Mouse (Mus musculus): Measurements from ENCODE around the gene Aldh8a1. TPM values are rescaled to one million over a fixed set of nuclear protein-coding genes. Genes with fewer than 3 reads are reported as not detected.

Aldh8a1 gene
- 0.13 TPM in 1 of 2 replicates, not detected in the other for polyA plus RNA-seq (2014; fragmentation: Nextera tagmentation; extraction: Ambion mirVana)

- H3K27ac ChIP-seq (ENCODE audit: low read length), result no peak within 1 kb of the TSS
- no peak for ATAC-seq (ENCODE audit: insufficient number of reproducible peaks, insufficient read depth, low FRiP score, low read depth)
- no peaks in the 10 kb centered on the region for H3K27me3 ChIP-seq (ENCODE audit: control insufficient read depth, insufficient read depth, low read length)
- no peak within 1 kb of the TSS for H3K4me3 ChIP-seq (ENCODE audit: low read depth, low read length)
- 79% methylated on average over 13 of the region's 13 CpGs for WGBS
- H3K9me3 ChIP-seq (ENCODE audit: control insufficient read depth, low read depth, low read length), result no peaks in the 10 kb centered on the region
- H3K4me2 ChIP-seq (replicated peaks; ENCODE audit: low read depth, low read length), result no peak within 1 kb of the TSS
- no peak within 1 kb of the TSS for H3K9ac ChIP-seq (replicated peaks; ENCODE audit: low read depth, low read length)
- H3K4me1 ChIP-seq (ENCODE audit: control insufficient read depth, insufficient read depth, low read length), result no peaks in the 10 kb centered on the region
- no peaks in the 10 kb centered on the region for H3K36me3 ChIP-seq (ENCODE audit: control insufficient read depth, insufficient read depth, low read length)
Measured at GRCm38 (mm10) chr10:21376682-21377473, at the start of gene Aldh8a1. Aldh8a1 (plus strand) TSS chr10:21377291.

GRCm38 (mm10) chr10:21327605-21328135 lies 49.4 kb upstream of the Aldh8a1 start:
- no peak for ATAC-seq (ENCODE audit: insufficient number of reproducible peaks, insufficient read depth, low FRiP score, low read depth)
- no peaks in the 10 kb centered on the region for H3K4me1 ChIP-seq (ENCODE audit: control insufficient read depth, insufficient read depth, low read length)
- H3K36me3 ChIP-seq (ENCODE audit: control insufficient read depth, insufficient read depth, low read length), result no peaks in the 10 kb centered on the region; the same call in 1 of the 2 replicates
- no peak overlapping the region for H3K9ac ChIP-seq (replicated peaks; ENCODE audit: low read depth, low read length)
- H3K4me2 ChIP-seq (replicated peaks; ENCODE audit: low read depth, low read length), result no peak overlapping the region
- H3K4me3 ChIP-seq (ENCODE audit: low read depth, low read length), result no peak overlapping the region
- 82% methylated on average over 7 of the region's 7 CpGs for WGBS
- H3K27ac ChIP-seq (ENCODE audit: low read length), result no peak overlapping the region
- no peaks in the 10 kb centered on the region for H3K9me3 ChIP-seq (ENCODE audit: control insufficient read depth, low read depth, low read length)
- H3K27me3 ChIP-seq (ENCODE audit: control insufficient read depth, insufficient read depth, low read length), result no peaks in the 10 kb centered on the region

GRCm38 (mm10) chr10:21334349-21335105 lies 42.6 kb upstream of the Aldh8a1 start:
- no peaks in the 10 kb centered on the region for H3K27me3 ChIP-seq (ENCODE audit: control insufficient read depth, insufficient read depth, low read length)
- H3K36me3 ChIP-seq (ENCODE audit: control insufficient read depth, insufficient read depth, low read length), result peaks cover 17% of the 10 kb centered on the region
- ATAC-seq (ENCODE audit: insufficient number of reproducible peaks, insufficient read depth, low FRiP score, low read depth), result no peak
- H3K4me3 ChIP-seq (ENCODE audit: low read depth, low read length), result no peak overlapping the region
- no peak overlapping the region for H3K9ac ChIP-seq (replicated peaks; ENCODE audit: low read depth, low read length)
- H3K4me1 ChIP-seq (ENCODE audit: control insufficient read depth, insufficient read depth, low read length), result no peaks in the 10 kb centered on the region
- WGBS, result 73% methylated on average over 7 of the region's 7 CpGs
- H3K9me3 ChIP-seq (ENCODE audit: control insufficient read depth, low read depth, low read length), result no peaks in the 10 kb centered on the region
- H3K4me2 ChIP-seq (replicated peaks; ENCODE audit: low read depth, low read length), result no peak overlapping the region
- H3K27ac ChIP-seq (ENCODE audit: low read length), result no peak overlapping the region

GRCm38 (mm10) chr10:21335534-21335933 lies 41.6 kb upstream of the Aldh8a1 start:
- H3K4me2 ChIP-seq (replicated peaks; ENCODE audit: low read depth, low read length), result no peak overlapping the region
- no peaks in the 10 kb centered on the region for H3K9me3 ChIP-seq (ENCODE audit: control insufficient read depth, low read depth, low read length)
- no peaks in the 10 kb centered on the region for H3K4me1 ChIP-seq (ENCODE audit: control insufficient read depth, insufficient read depth, low read length)
- no peak overlapping the region for H3K27ac ChIP-seq (ENCODE audit: low read length)
- peaks cover 17% of the 10 kb centered on the region for H3K36me3 ChIP-seq (ENCODE audit: control insufficient read depth, insufficient read depth, low read length)
- no peak for ATAC-seq (ENCODE audit: insufficient number of reproducible peaks, insufficient read depth, low FRiP score, low read depth)
- H3K9ac ChIP-seq (replicated peaks; ENCODE audit: low read depth, low read length), result no peak overlapping the region
- no peak overlapping the region for H3K4me3 ChIP-seq (ENCODE audit: low read depth, low read length)
- 91% methylated on average over 5 of the region's 5 CpGs for WGBS
- no peaks in the 10 kb centered on the region for H3K27me3 ChIP-seq (ENCODE audit: control insufficient read depth, insufficient read depth, low read length)

GRCm38 (mm10) chr10:21337191-21337590 lies 39.9 kb upstream of the Aldh8a1 start:
- Histone ChIP-seq H3K9ac (replicated peaks; ENCODE audit: low read depth, low read length) (no peak overlapping the region), H3K4me3 (ENCODE audit: low read depth, low read length) (no peak overlapping the region), H3K4me1 (ENCODE audit: control insufficient read depth, insufficient read depth, low read length) (no peaks in the 10 kb centered on the region), H3K4me2 (replicated peaks; ENCODE audit: low read depth, low read length) (no peak overlapping the region), H3K27me3 (ENCODE audit: control insufficient read depth, insufficient read depth, low read length) (no peaks in the 10 kb centered on the region), H3K27ac (ENCODE audit: low read length) (no peak overlapping the region), H3K36me3 (ENCODE audit: control insufficient read depth, insufficient read depth, low read length) (peaks cover 21% of the 10 kb centered on the region), H3K9me3 (ENCODE audit: control insufficient read depth, low read depth, low read length) (no peaks in the 10 kb centered on the region)
- ATAC-seq (ENCODE audit: insufficient number of reproducible peaks, insufficient read depth, low FRiP score, low read depth), result no peak
- WGBS, result 60% methylated on average over 2 of the region's 2 CpGs

- Histone ChIP-seq H3K4me1 (ENCODE audit: control insufficient read depth, insufficient read depth, low read length) (no peaks in the 10 kb centered on the region), H3K9me3 (ENCODE audit: control insufficient read depth, low read depth, low read length) (no peaks in the 10 kb centered on the region), H3K27me3 (ENCODE audit: control insufficient read depth, insufficient read depth, low read length) (no peaks in the 10 kb centered on the region), H3K4me2 (replicated peaks; ENCODE audit: low read depth, low read length) (no peak overlapping the region), H3K9ac (replicated peaks; ENCODE audit: low read depth, low read length) (no peak overlapping the region), H3K27ac (ENCODE audit: low read length) (no peak overlapping the region), H3K36me3 (ENCODE audit: control insufficient read depth, insufficient read depth, low read length) (peaks cover 23% of the 10 kb centered on the region), H3K4me3 (ENCODE audit: low read depth, low read length) (no peak overlapping the region)
- WGBS, result 95% methylated on average over 14 of the region's 14 CpGs
- ATAC-seq (ENCODE audit: insufficient number of reproducible peaks, insufficient read depth, low FRiP score, low read depth), result no peak
Measured at GRCm38 (mm10) chr10:21341706-21342105, 35.4 kb upstream of the Aldh8a1 start.

- 86% methylated on average over 11 of the region's 11 CpGs for WGBS
- no peak overlapping the region for H3K4me2 ChIP-seq (replicated peaks; ENCODE audit: low read depth, low read length)
- no peak for ATAC-seq (ENCODE audit: insufficient number of reproducible peaks, insufficient read depth, low FRiP score, low read depth)
- H3K4me3 ChIP-seq (ENCODE audit: low read depth, low read length), result no peak overlapping the region
- H3K9me3 ChIP-seq (ENCODE audit: control insufficient read depth, low read depth, low read length), result no peaks in the 10 kb centered on the region
- H3K27ac ChIP-seq (ENCODE audit: low read length), result no peak overlapping the region
- no peak overlapping the region for H3K9ac ChIP-seq (replicated peaks; ENCODE audit: low read depth, low read length)
- H3K4me1 ChIP-seq (ENCODE audit: control insufficient read depth, insufficient read depth, low read length), result no peaks in the 10 kb centered on the region
- no peaks in the 10 kb centered on the region for H3K27me3 ChIP-seq (ENCODE audit: control insufficient read depth, insufficient read depth, low read length)
- peaks cover 26% of the 10 kb centered on the region for H3K36me3 ChIP-seq (ENCODE audit: control insufficient read depth, insufficient read depth, low read length)
Measured at GRCm38 (mm10) chr10:21342331-21343005, 34.6 kb upstream of the Aldh8a1 start.

GRCm38 (mm10) chr10:21347332-21347731 lies 29.8 kb upstream of the Aldh8a1 start:
- 87% methylated on average over 4 of the region's 4 CpGs for WGBS
- H3K36me3 ChIP-seq (ENCODE audit: control insufficient read depth, insufficient read depth, low read length), result peaks cover 32% of the 10 kb centered on the region
- H3K9ac ChIP-seq (replicated peaks; ENCODE audit: low read depth, low read length), result no peak overlapping the region
- no peak overlapping the region for H3K27ac ChIP-seq (ENCODE audit: low read length)
- H3K4me2 ChIP-seq (replicated peaks; ENCODE audit: low read depth, low read length), result no peak overlapping the region
- H3K27me3 ChIP-seq (ENCODE audit: control insufficient read depth, insufficient read depth, low read length), result no peaks in the 10 kb centered on the region
- H3K9me3 ChIP-seq (ENCODE audit: control insufficient read depth, low read depth, low read length), result no peaks in the 10 kb centered on the region
- ATAC-seq (ENCODE audit: insufficient number of reproducible peaks, insufficient read depth, low FRiP score, low read depth), result no peak
- no peaks in the 10 kb centered on the region for H3K4me1 ChIP-seq (ENCODE audit: control insufficient read depth, insufficient read depth, low read length)
- no peak overlapping the region for H3K4me3 ChIP-seq (ENCODE audit: low read depth, low read length)
